Mouse (Mus musculus): ENCODE measurements at regions not wholly inside any gene's neighbourhood (a gene's known extent, or its start where the extent isn't known, plus 50 kb on each side); places are given as distances from the start of the nearest gene placed in this dataset.

DNA sequence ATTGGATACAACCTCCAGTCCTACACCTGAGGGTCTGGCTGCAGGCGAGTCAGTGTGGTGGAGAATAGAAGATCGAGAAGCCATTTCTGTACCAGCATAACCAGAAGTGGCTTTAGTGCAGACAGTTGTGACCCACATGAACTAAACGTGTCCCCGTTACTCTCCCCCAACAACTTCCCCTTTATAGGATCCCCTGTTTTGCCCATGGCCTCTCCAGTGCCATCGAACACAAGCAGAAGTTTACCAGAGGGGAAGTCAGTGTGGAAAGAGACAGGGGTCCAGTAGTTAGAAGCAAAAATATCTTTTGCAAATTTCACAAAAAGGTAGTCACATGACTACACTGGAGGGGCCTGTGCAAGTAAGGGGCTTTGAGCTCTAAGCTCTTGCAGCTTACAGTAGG is 83.4 kb upstream of the Itga6 start:
- no peak for TF ChIP-seq GATA1 (IDR thresholded peaks at IDR 0.05; ENCODE audit: borderline replicate concordance, low read length)
- no peak for TF ChIP-seq FLI1 (IDR thresholded peaks at IDR 0.05; ENCODE audit: low read length)
